ENCODE assay signal across 7 mouse cellular contexts in the genomic region with DNA sequence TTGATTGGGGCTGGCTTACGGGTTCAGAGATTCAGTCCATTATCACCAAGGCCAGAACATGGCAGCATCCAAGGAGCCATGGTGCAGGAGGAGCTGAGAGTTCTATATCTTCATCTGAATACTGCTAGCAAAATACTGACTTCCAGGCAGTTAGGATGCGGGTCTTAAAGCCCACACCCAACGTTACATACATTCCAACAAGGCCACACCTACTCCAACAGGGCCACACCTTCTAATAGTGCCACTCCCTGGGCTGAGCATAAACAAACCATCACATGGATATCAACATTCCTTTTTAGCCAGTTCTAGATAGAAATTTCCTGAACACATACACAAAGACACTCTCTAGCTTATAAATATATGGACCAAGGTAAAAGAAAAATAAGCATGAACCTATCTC. TPM values are rescaled to one million over a fixed set of nuclear protein-coding genes. Genes with fewer than 3 reads are reported as not detected.
DNase-seq lines count a peak whose midpoint lies in the region; ATAC-seq and TF ChIP-seq lines count a peak whose summit lies in the region.

A gene (minus strand): TSS at position 120 of the 400 bp plus-strand sequence.

- no peak within 1 kb of the TSS for H3K9ac ChIP-seq in hindbrain, postnatal 0 days (replicated peaks; ENCODE audit: low read length)
- H3K9ac ChIP-seq in midbrain, embryonic 12.5 days (replicated peaks), result no peak within 1 kb of the TSS

- no peaks in the 10 kb centered on the region for H3K27me3 ChIP-seq in G1E (ENCODE audit: insufficient read depth, low read length)
- H3K27me3 ChIP-seq in hindbrain, postnatal 0 days (ENCODE audit: insufficient read depth, low read length), result no peaks in the 10 kb centered on the region
- no peaks in the 10 kb centered on the region for H3K27me3 ChIP-seq in midbrain, embryonic 12.5 days

- H3K4me3 ChIP-seq in G1E (ENCODE audit: low read depth, low read length), result no peak within 1 kb of the TSS
- no peak within 1 kb of the TSS for H3K4me3 ChIP-seq in gastrocnemius, adult 2 months
- no peak within 1 kb of the TSS for H3K4me3 ChIP-seq in hindbrain, postnatal 0 days (ENCODE audit: low read length)
- no peak within 1 kb of the TSS for H3K4me3 ChIP-seq in midbrain, embryonic 12.5 days

- intact Hi-C loops in gastrocnemius, adult 2 months (cut with DNase I), result no loop called here

- 89% methylated on average over 3 of the region's 3 CpGs for WGBS in hindbrain, postnatal 0 days
- 87% methylated on average over 3 of the region's 3 CpGs for WGBS in midbrain, embryonic 12.5 days

- DNase-seq in G1E (ENCODE audit: low spot score) (no peak), adipocyte (ENCODE audit: low spot score) (no peak)
- no peak for DNase-seq in adrenal gland, adult 8-10 months
- DNase-seq in gastrocnemius, adult 2 months, result no peak
- DNase-seq in hindbrain, postnatal 0 days (ENCODE audit: low spot score), result no peak
- no peak for DNase-seq in ovary, adult 18-20 months (ENCODE audit: low spot score)

- no peaks in the 10 kb centered on the region for H3K36me3 ChIP-seq in G1E (replicated peaks)
- H3K36me3 ChIP-seq in hindbrain, postnatal 0 days (ENCODE audit: insufficient read depth, low read length), result no peaks in the 10 kb centered on the region
- no peaks in the 10 kb centered on the region for H3K36me3 ChIP-seq in midbrain, embryonic 12.5 days

- no peak within 1 kb of the TSS for H3K4me2 ChIP-seq in hindbrain, postnatal 0 days (ENCODE audit: low read depth, low read length)
- no peak within 1 kb of the TSS for H3K4me2 ChIP-seq in midbrain, embryonic 12.5 days (replicated peaks)

- no peak for ATAC-seq in G1E (ENCODE audit: extremely low read depth, insufficient number of reproducible peaks, low FRiP score, poor library complexity, severe bottlenecking)
- ATAC-seq in hindbrain, postnatal 0 days, result no peak
- no peak for ATAC-seq in midbrain, embryonic 12.5 days (ENCODE audit: low FRiP score, low read depth)

- no peaks in the 10 kb centered on the region for H3K9me3 ChIP-seq in G1E (replicated peaks)
- H3K9me3 ChIP-seq in hindbrain, postnatal 0 days (ENCODE audit: low read length), result no peaks in the 10 kb centered on the region
- no peaks in the 10 kb centered on the region for H3K9me3 ChIP-seq in midbrain, embryonic 12.5 days

- H3K27ac ChIP-seq in gastrocnemius, adult 2 months, result no peak within 1 kb of the TSS
- H3K27ac ChIP-seq in hindbrain, postnatal 0 days, result no peak within 1 kb of the TSS
- no peak within 1 kb of the TSS for H3K27ac ChIP-seq in midbrain, embryonic 12.5 days (replicated peaks)

- no peak for TF ChIP-seq CTCF in G1E (IDR thresholded peaks at IDR 0.05; ENCODE audit: low read depth, low read length)
- TF ChIP-seq CTCF in gastrocnemius, adult 2 months (IDR thresholded peaks at IDR 0.05), result no peak
- TF ChIP-seq CTCF in hindbrain, postnatal 0 days (IDR thresholded peaks at IDR 0.05; ENCODE audit: low read depth), result no peak

- peaks cover 4% of the 10 kb centered on the region; the same call in 1 of the 2 replicates for H3K4me1 ChIP-seq in G1E (ENCODE audit: insufficient read depth, low read depth, low read length)
- H3K4me1 ChIP-seq in hindbrain, postnatal 0 days (ENCODE audit: insufficient read depth, low read length), result no peaks in the 10 kb centered on the region
- no peaks in the 10 kb centered on the region for H3K4me1 ChIP-seq in midbrain, embryonic 12.5 days

RNA-seq across cellular contexts. Expression of the gene that starts here (rescaled TPM):
- total RNA-seq in G1E (2014; fragmentation: Nextera tagmentation), result 14.8 and 19.2 TPM in 2 replicates
- total RNA-seq in G1E (2017), result 17.8 and 19.3 TPM in 2 replicates
- 10.2 and 11.5 TPM in 2 replicates for polyA plus RNA-seq in G1E (2012)
- total RNA-seq in adrenal gland, adult 8-10 months (2022), result 10 to 100 TPM; 42.0 to 61.2 (median 52.4) TPM
- total RNA-seq in gastrocnemius, adult 2 months (2021), result 10 to 100 TPM; 57.6 to 63.2 TPM
- 19.9 and 24.4 TPM in 2 replicates for total RNA-seq in hindbrain, postnatal 0 days (2014; rRNA removed)
- 15.9 and 16.4 TPM in 2 replicates for polyA plus RNA-seq in hindbrain, postnatal 0 days (2015; fragmentation: Nextera tagmentation; extraction: Ambion mirVana)
- polyA plus RNA-seq in midbrain, embryonic 12.5 days (2016; fragmentation: Nextera tagmentation; extraction: Ambion mirVana), result 23.0 and 23.3 TPM in 2 replicates
